Mouse (Mus musculus): ENCODE data around the gene Ubxn11. TPM values are rescaled to one million over a fixed set of nuclear protein-coding genes. Genes with fewer than 3 reads are reported as not detected.

Gene Ubxn11
- polyA plus RNA-seq, 1 experiment from 2014 or later, result 1.3 TPM

- H3K4me2 ChIP-seq (ENCODE audit: low read depth, low read length), result peak overlapping the region; percentile 92; the same call in 1 of the 2 replicates
- ATAC-seq (ENCODE audit: low read depth), result no peak
- H3K9ac ChIP-seq (ENCODE audit: low read depth, low read length), result no peak overlapping the region
- no peak overlapping the region for H3K4me3 ChIP-seq (ENCODE audit: low read depth, low read length)
- peaks cover 4% of the 10 kb centered on the region for H3K36me3 ChIP-seq (ENCODE audit: control insufficient read depth, insufficient read depth)
- H3K27me3 ChIP-seq (ENCODE audit: control insufficient read depth, insufficient read depth, low read depth, low read length), result no peaks in the 10 kb centered on the region
- H3K27ac ChIP-seq (ENCODE audit: low read length), result no peak overlapping the region
- peaks cover 38% of the 10 kb centered on the region for H3K4me1 ChIP-seq (ENCODE audit: control insufficient read depth, low read depth, low read length)
- 83% methylated on average over 21 of the region's 21 CpGs for WGBS (ENCODE audit: insufficient replicate concordance)
- H3K9me3 ChIP-seq (replicated peaks; ENCODE audit: control insufficient read depth, low read length), result no peaks in the 10 kb centered on the region
These were observed 24.1 kb downstream of the Ubxn11 start for GRCm38 (mm10) chr4:134126300-134127120.

GRCm38 (mm10) chr4:134127121-134127455 is 24.7 kb downstream of the Ubxn11 start:
- no peak for ATAC-seq (ENCODE audit: low read depth)
- H3K4me1 ChIP-seq (ENCODE audit: control insufficient read depth, low read depth, low read length), result peaks cover 38% of the 10 kb centered on the region
- H3K4me3 ChIP-seq (ENCODE audit: low read depth, low read length), result no peak overlapping the region
- no peaks in the 10 kb centered on the region for H3K27me3 ChIP-seq (ENCODE audit: control insufficient read depth, insufficient read depth, low read depth, low read length)
- peak overlapping the region; percentile 92 for H3K4me2 ChIP-seq (ENCODE audit: low read depth, low read length)
- WGBS (ENCODE audit: insufficient replicate concordance), result 69% methylated on average over 7 of the region's 7 CpGs
- no peaks in the 10 kb centered on the region for H3K9me3 ChIP-seq (replicated peaks; ENCODE audit: control insufficient read depth, low read length)
- no peak overlapping the region for H3K27ac ChIP-seq (ENCODE audit: low read length)
- H3K9ac ChIP-seq (ENCODE audit: low read depth, low read length), result no peak overlapping the region
- peaks cover 4% of the 10 kb centered on the region for H3K36me3 ChIP-seq (ENCODE audit: control insufficient read depth, insufficient read depth)

GRCm38 (mm10) chr4:134127793-134128192 is 25.4 kb downstream of the Ubxn11 start:
- H3K27me3 ChIP-seq (ENCODE audit: control insufficient read depth, insufficient read depth, low read depth, low read length), result no peaks in the 10 kb centered on the region
- no peak for ATAC-seq (ENCODE audit: low read depth)
- H3K36me3 ChIP-seq (ENCODE audit: control insufficient read depth, insufficient read depth), result peaks cover 4% of the 10 kb centered on the region
- H3K9me3 ChIP-seq (replicated peaks; ENCODE audit: control insufficient read depth, low read length), result no peaks in the 10 kb centered on the region
- H3K4me1 ChIP-seq (ENCODE audit: control insufficient read depth, low read depth, low read length), result peaks cover 38% of the 10 kb centered on the region
- peak overlapping the region; percentile 92 for H3K4me2 ChIP-seq (ENCODE audit: low read depth, low read length)
- H3K27ac ChIP-seq (ENCODE audit: low read length), result no peak overlapping the region
- WGBS (ENCODE audit: insufficient replicate concordance), result 43% methylated on average over 8 of the region's 8 CpGs
- peak overlapping the region; percentile 80 for H3K4me3 ChIP-seq (ENCODE audit: low read depth, low read length)
- peak overlapping the region; percentile 83 for H3K9ac ChIP-seq (ENCODE audit: low read depth, low read length)

DNA sequence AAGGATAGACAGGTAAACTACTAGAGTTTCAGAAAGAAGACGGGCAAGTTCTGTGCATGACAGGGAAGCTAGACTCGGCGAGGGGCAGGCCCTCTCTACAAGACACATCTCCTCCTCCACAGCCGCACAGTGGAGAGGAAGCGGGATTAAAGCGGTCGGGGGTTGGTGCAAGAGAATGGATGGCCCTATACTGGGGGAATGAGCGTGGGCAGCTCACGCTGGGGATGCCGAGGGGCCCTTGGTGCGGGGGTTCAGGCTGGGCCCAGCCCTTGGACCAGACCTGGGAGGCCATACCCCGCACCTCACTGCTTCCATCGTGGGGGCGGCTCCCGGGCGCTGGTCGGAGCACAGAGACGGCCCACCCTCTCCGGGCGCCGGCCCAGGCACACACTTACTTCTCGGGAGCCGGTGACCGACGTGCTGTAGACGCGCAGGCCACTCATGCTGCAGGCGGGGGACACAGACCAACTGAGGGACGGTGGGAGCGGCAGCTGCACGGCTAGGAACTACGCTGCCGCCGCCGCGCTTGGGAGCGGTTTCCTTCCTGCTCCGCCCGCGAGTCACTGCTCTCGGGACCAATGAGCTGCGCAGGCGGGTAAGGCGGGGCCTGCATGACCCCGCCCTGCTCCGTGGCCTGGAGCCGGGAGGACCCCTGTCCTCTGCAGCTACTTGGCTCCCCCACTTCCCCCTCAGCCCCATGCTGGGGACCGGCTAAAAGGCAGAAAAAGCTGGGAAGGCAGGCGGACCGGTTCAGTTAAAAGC is 26.0 kb downstream of the Ubxn11 start, which contains the start of gene Sh3bgrl3:
Sh3bgrl3 (minus strand) TSS at position 569 of the 762 bp plus-strand sequence.
- Histone ChIP-seq H3K4me1 (ENCODE audit: control insufficient read depth, low read depth, low read length) (peaks cover 38% of the 10 kb centered on the region), H3K9ac (ENCODE audit: low read depth, low read length) (peak within 1 kb of the TSS; percentile 83), H3K4me2 (ENCODE audit: low read depth, low read length) (peak within 1 kb of the TSS; percentile 92), H3K36me3 (ENCODE audit: control insufficient read depth, insufficient read depth) (peaks cover 4% of the 10 kb centered on the region), H3K4me3 (ENCODE audit: low read depth, low read length) (peak within 1 kb of the TSS; percentile 80), H3K27ac (ENCODE audit: low read length) (peak within 1 kb of the TSS; percentile 79), H3K27me3 (ENCODE audit: control insufficient read depth, insufficient read depth, low read depth, low read length) (no peaks in the 10 kb centered on the region), H3K9me3 (replicated peaks; ENCODE audit: control insufficient read depth, low read length) (no peaks in the 10 kb centered on the region)
- under 1% methylated on average over 50 of the region's 50 CpGs for WGBS (ENCODE audit: insufficient replicate concordance)
- peak; percentile 91 for ATAC-seq (ENCODE audit: low read depth)

GRCm38 (mm10) chr4:134128983-134129362 is 26.6 kb downstream of the Ubxn11 start:
- peak overlapping the region; percentile 92 for H3K4me2 ChIP-seq (ENCODE audit: low read depth, low read length)
- peak overlapping the region; percentile 83 for H3K9ac ChIP-seq (ENCODE audit: low read depth, low read length)
- H3K4me1 ChIP-seq (ENCODE audit: control insufficient read depth, low read depth, low read length), result peaks cover 38% of the 10 kb centered on the region
- H3K27me3 ChIP-seq (ENCODE audit: control insufficient read depth, insufficient read depth, low read depth, low read length), result no peaks in the 10 kb centered on the region
- peak overlapping the region; percentile 79 for H3K27ac ChIP-seq (ENCODE audit: low read length)
- no peaks in the 10 kb centered on the region for H3K9me3 ChIP-seq (replicated peaks; ENCODE audit: control insufficient read depth, low read length)
- H3K4me3 ChIP-seq (ENCODE audit: low read depth, low read length), result peak overlapping the region; percentile 80
- ATAC-seq (ENCODE audit: low read depth), result peak; percentile 50
- peaks cover 4% of the 10 kb centered on the region for H3K36me3 ChIP-seq (ENCODE audit: control insufficient read depth, insufficient read depth)
- 2% methylated on average over 14 of the region's 14 CpGs for WGBS (ENCODE audit: insufficient replicate concordance)

DNA sequence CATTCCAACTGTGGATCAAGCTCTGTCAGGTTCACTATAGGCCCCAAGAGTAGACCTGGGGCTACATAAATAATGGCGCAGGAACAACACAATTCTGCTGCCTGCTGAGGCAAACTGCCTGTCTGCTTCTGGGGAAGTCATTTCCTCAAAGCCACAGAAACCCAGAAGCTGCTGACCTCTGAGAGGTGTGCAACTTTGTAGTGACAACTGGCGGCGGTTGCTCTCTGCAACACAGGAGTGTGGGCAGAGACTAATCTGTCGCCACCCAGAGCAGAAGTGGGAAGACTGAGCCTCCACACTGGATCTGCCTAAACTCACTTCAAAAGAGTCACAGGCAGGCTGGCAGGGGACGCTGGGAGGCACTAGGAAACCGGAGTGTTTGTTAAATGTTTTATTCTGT is 27.1 kb downstream of the Ubxn11 start:
- ATAC-seq (ENCODE audit: low read depth), result no peak
- H3K4me1 ChIP-seq (ENCODE audit: control insufficient read depth, low read depth, low read length), result peaks cover 33% of the 10 kb centered on the region
- peak overlapping the region; percentile 83; the same call in 1 of the 2 replicates for H3K9ac ChIP-seq (ENCODE audit: low read depth, low read length)
- peak overlapping the region; percentile 92 for H3K4me2 ChIP-seq (ENCODE audit: low read depth, low read length)
- H3K36me3 ChIP-seq (ENCODE audit: control insufficient read depth, insufficient read depth), result peaks cover 4% of the 10 kb centered on the region
- H3K27ac ChIP-seq (ENCODE audit: low read length), result peak overlapping the region; percentile 79
- peak overlapping the region; percentile 80 for H3K4me3 ChIP-seq (ENCODE audit: low read depth, low read length)
- WGBS (ENCODE audit: insufficient replicate concordance), result 15% methylated on average over 6 of the region's 6 CpGs
- H3K9me3 ChIP-seq (replicated peaks; ENCODE audit: control insufficient read depth, low read length), result no peaks in the 10 kb centered on the region
- no peaks in the 10 kb centered on the region for H3K27me3 ChIP-seq (ENCODE audit: control insufficient read depth, insufficient read depth, low read depth, low read length)

- peaks cover 31% of the 10 kb centered on the region for H3K4me1 ChIP-seq (ENCODE audit: control insufficient read depth, low read depth, low read length)
- no peak overlapping the region for H3K27ac ChIP-seq (ENCODE audit: low read length)
- WGBS (ENCODE audit: insufficient replicate concordance), result 73% methylated on average over 3 of the region's 3 CpGs
These were observed 29.7 kb downstream of the Ubxn11 start for GRCm38 (mm10) chr4:134132117-134132516.

GRCm38 (mm10) chr4:134132519-134133095 is 30.2 kb downstream of the Ubxn11 start:
- H3K4me2 ChIP-seq (ENCODE audit: low read depth, low read length), result no peak overlapping the region
- 56% methylated on average over 8 of the region's 8 CpGs for WGBS (ENCODE audit: insufficient replicate concordance)
- no peak overlapping the region for H3K27ac ChIP-seq (ENCODE audit: low read length)
- no peaks in the 10 kb centered on the region for H3K9me3 ChIP-seq (replicated peaks; ENCODE audit: control insufficient read depth, low read length)
- peaks cover 4% of the 10 kb centered on the region for H3K36me3 ChIP-seq (ENCODE audit: control insufficient read depth, insufficient read depth)
- no peak overlapping the region for H3K9ac ChIP-seq (ENCODE audit: low read depth, low read length)
- ATAC-seq (ENCODE audit: low read depth), result no peak
- H3K4me3 ChIP-seq (ENCODE audit: low read depth, low read length), result no peak overlapping the region
- H3K27me3 ChIP-seq (ENCODE audit: control insufficient read depth, insufficient read depth, low read depth, low read length), result no peaks in the 10 kb centered on the region
- H3K4me1 ChIP-seq (ENCODE audit: control insufficient read depth, low read depth, low read length), result peaks cover 30% of the 10 kb centered on the region

More at GRCm38 (mm10) chr4:134132117-134132516, 29.7 kb downstream of the Ubxn11 start:
- no peak overlapping the region for H3K4me2 ChIP-seq (ENCODE audit: low read depth, low read length)
- H3K27me3 ChIP-seq (ENCODE audit: control insufficient read depth, insufficient read depth, low read depth, low read length), result no peaks in the 10 kb centered on the region
- H3K9me3 ChIP-seq (replicated peaks; ENCODE audit: control insufficient read depth, low read length), result no peaks in the 10 kb centered on the region
- ATAC-seq (ENCODE audit: low read depth), result no peak
- no peak overlapping the region for H3K4me3 ChIP-seq (ENCODE audit: low read depth, low read length)
- H3K9ac ChIP-seq (ENCODE audit: low read depth, low read length), result no peak overlapping the region
- H3K36me3 ChIP-seq (ENCODE audit: control insufficient read depth, insufficient read depth), result peaks cover 4% of the 10 kb centered on the region
